Mouse (Mus musculus) midbrain, embryonic 13.5 days (tissue): ENCODE data around the gene Ltbr. TPM values are rescaled to one million over a fixed set of nuclear protein-coding genes. Genes with fewer than 3 reads are reported as not detected.
"Not testable (repeated sequence)": the region's sequence is repeated elsewhere in the genome, so short reads cannot be mapped to it uniquely, and the experiment has no call there.

Source experiments
- ATAC-seq: fragments of 200-750 bp; cut with Nextera tagmentation; 2 replicates; pipeline ENCODE4 v1.8.0; 2017; ENCODE audit warnings: mild to moderate bottlenecking, moderate TSS enrichment, moderate library complexity
- H3K27ac ChIP-seq: fragments of 300-500 bp; sonication (generic); 2 replicates; pipeline ENCODE4 v1.5.1; 2015; ENCODE audit warnings: inconsistent platforms, mild to moderate bottlenecking, moderate library complexity
- H3K27me3 ChIP-seq: fragments of 300-500 bp; sonication (generic); 2 replicates; pipeline ENCODE4 v1.6.1; 2015; ENCODE audit warnings: mild to moderate bottlenecking, inconsistent platforms
- H3K36me3 ChIP-seq: fragments of 300-500 bp; sonication (generic); 2 replicates; pipeline ENCODE4 v1.6.1; 2015; ENCODE audit warnings: mild to moderate bottlenecking, inconsistent platforms
- H3K4me1 ChIP-seq: fragments of 300-500 bp; sonication (generic); replicated peaks from 2 replicates; pipeline ENCODE4 v1.6.1; 2015; ENCODE audit warnings: inconsistent platforms
- H3K4me2 ChIP-seq: fragments of 300-500 bp; sonication (generic); replicated peaks from 2 replicates; pipeline ENCODE4 v1.6.1; 2015; ENCODE audit warnings: moderate library complexity, mild to moderate bottlenecking, inconsistent platforms
- H3K4me3 ChIP-seq: fragments of 300-500 bp; sonication (generic); replicated peaks from 2 replicates; pipeline ENCODE4 v1.5.1; 2015; ENCODE audit warnings: mild to moderate bottlenecking, inconsistent platforms
- H3K9ac ChIP-seq: fragments of 300-500 bp; sonication (generic); replicated peaks from 2 replicates; pipeline ENCODE4 v1.6.1; 2015; ENCODE audit warnings: mild to moderate bottlenecking, inconsistent platforms
- H3K9me3 ChIP-seq: fragments of 300-500 bp; sonication (generic); 2 replicates; pipeline ENCODE4 v1.6.1; 2016; ENCODE audit warnings: mild to moderate bottlenecking, inconsistent platforms
- WGBS: fragments of 180-500 bp; shearing (Covaris S2); methylation state at CpG from one replicate; pipeline ENCODE4 v1.1.7; 2015; 5-methylcytosine and 5-hydroxymethylcytosine counted together
- polyA plus RNA-seq: library from polyadenylated mRNA; unstranded; fragments of >200 nt; fragmentation: Nextera tagmentation; extraction: Ambion mirVana; gene quantifications from 2 replicates; pipeline ENCODE4 v1.2.1, GENCODE M21; 2015

The Ltbr gene
- polyA plus RNA-seq, 1 experiment from 2014 or later, result 13.3 TPM

- Histone ChIP-seq H3K9me3 (no peaks in the 10 kb centered on the region), H3K36me3 (no peaks in the 10 kb centered on the region), H3K4me3 (no peak overlapping the region), H3K27ac (no peak overlapping the region), H3K9ac (no peak overlapping the region), H3K4me2 (no peak overlapping the region), H3K27me3 (no peaks in the 10 kb centered on the region), H3K4me1 (no peaks in the 10 kb centered on the region)
- no peak for ATAC-seq
- 69% methylated on average over 8 of the region's 8 CpGs for WGBS
Observed at GRCm38 (mm10) chr6:125284250-125284649, 29.4 kb downstream of the Ltbr start.

- H3K4me2 ChIP-seq, H3K4me3 ChIP-seq, H3K9ac ChIP-seq, ATAC-seq, H3K9me3 ChIP-seq, H3K4me1 ChIP-seq, H3K36me3 ChIP-seq, H3K27me3 ChIP-seq, H3K27ac ChIP-seq: not testable (repeated sequence)
- 95% methylated on average over 13 of the region's 13 CpGs for WGBS
Observed at GRCm38 (mm10) chr6:125282721-125283120, 31.0 kb downstream of the Ltbr start.

- Histone ChIP-seq H3K36me3 (no peaks in the 10 kb centered on the region), H3K9ac (no peak overlapping the region), H3K9me3 (no peaks in the 10 kb centered on the region), H3K27ac (no peak overlapping the region), H3K4me2 (no peak overlapping the region), H3K4me1 (no peaks in the 10 kb centered on the region), H3K4me3 (no peak overlapping the region), H3K27me3 (no peaks in the 10 kb centered on the region)
- ATAC-seq, result no peak
- 67% methylated on average over 8 of the region's 8 CpGs for WGBS
Observed at GRCm38 (mm10) chr6:125279729-125280128, 34.0 kb downstream of the Ltbr start.

- WGBS, result 64% methylated on average over 15 of the region's 15 CpGs
- Histone ChIP-seq H3K4me3 (no peak overlapping the region), H3K9ac (no peak overlapping the region), H3K36me3 (no peaks in the 10 kb centered on the region), H3K27ac (no peak overlapping the region), H3K4me1 (peaks cover 4% of the 10 kb centered on the region), H3K4me2 (no peak overlapping the region), H3K27me3 (peaks cover 8% of the 10 kb centered on the region), H3K9me3 (no peaks in the 10 kb centered on the region)
- ATAC-seq, result no peak
Observed at GRCm38 (mm10) chr6:125274841-125275563, 38.7 kb downstream of the Ltbr start.

- no peak for ATAC-seq
- Histone ChIP-seq H3K27ac (no peak overlapping the region), H3K36me3 (no peaks in the 10 kb centered on the region), H3K4me1 (peaks cover 4% of the 10 kb centered on the region), H3K4me2 (no peak overlapping the region), H3K27me3 (peaks cover 8% of the 10 kb centered on the region), H3K4me3 (no peak overlapping the region), H3K9me3 (no peaks in the 10 kb centered on the region), H3K9ac (no peak overlapping the region)
- 78% methylated on average over 10 of the region's 10 CpGs for WGBS
Observed at GRCm38 (mm10) chr6:125272228-125272785, 41.4 kb downstream of the Ltbr start.

- no peak overlapping the region for H3K4me3 ChIP-seq
- peaks cover 4% of the 10 kb centered on the region for H3K4me1 ChIP-seq
- peaks cover 8% of the 10 kb centered on the region for H3K27me3 ChIP-seq
- H3K4me2 ChIP-seq, result peak overlapping the region; percentile 36
- WGBS, result 17% methylated on average over 17 of the region's 17 CpGs
- ATAC-seq, result peak; percentile 91
- no peaks in the 10 kb centered on the region for H3K36me3 ChIP-seq
- no peak overlapping the region for H3K27ac ChIP-seq
- no peak overlapping the region for H3K9ac ChIP-seq
- no peaks in the 10 kb centered on the region for H3K9me3 ChIP-seq
Observed at GRCm38 (mm10) chr6:125271455-125272227, 42.0 kb downstream of the Ltbr start.

GRCm38 (mm10) chr6:125268799-125269198 is 44.9 kb downstream of the Ltbr start:
- Histone ChIP-seq H3K4me1 (peaks cover 4% of the 10 kb centered on the region), H3K27me3 (peaks cover 8% of the 10 kb centered on the region), H3K4me3 (no peak overlapping the region), H3K9me3 (no peaks in the 10 kb centered on the region), H3K9ac (no peak overlapping the region), H3K36me3 (no peaks in the 10 kb centered on the region), H3K4me2 (no peak overlapping the region), H3K27ac (no peak overlapping the region)
- WGBS, result 49% methylated on average over 6 of the region's 6 CpGs
- ATAC-seq, result no peak

- 87% methylated on average over 3 of the region's 3 CpGs for WGBS
- Histone ChIP-seq H3K9ac (no peak overlapping the region), H3K4me1 (peaks cover 4% of the 10 kb centered on the region), H3K4me2 (no peak overlapping the region), H3K27me3 (peaks cover 8% of the 10 kb centered on the region), H3K9me3 (no peaks in the 10 kb centered on the region), H3K36me3 (no peaks in the 10 kb centered on the region), H3K27ac (no peak overlapping the region), H3K4me3 (no peak overlapping the region)
- no peak for ATAC-seq
Observed at GRCm38 (mm10) chr6:125267469-125267868, 46.2 kb downstream of the Ltbr start.

- H3K27ac ChIP-seq, H3K36me3 ChIP-seq, H3K4me2 ChIP-seq, ATAC-seq, H3K9ac ChIP-seq, H3K4me1 ChIP-seq, H3K9me3 ChIP-seq, H3K27me3 ChIP-seq, H3K4me3 ChIP-seq: not testable (repeated sequence)
- 66% methylated on average over 6 of the region's 6 CpGs for WGBS
Observed at GRCm38 (mm10) chr6:125266600-125266999, 47.1 kb downstream of the Ltbr start.

- no peak for ATAC-seq
- peaks cover 8% of the 10 kb centered on the region for H3K27me3 ChIP-seq
- no peak overlapping the region for H3K4me3 ChIP-seq
- H3K9ac ChIP-seq, result no peak overlapping the region
- no peaks in the 10 kb centered on the region for H3K36me3 ChIP-seq
- H3K4me2 ChIP-seq, result no peak overlapping the region
- H3K27ac ChIP-seq, result no peak overlapping the region
- WGBS, result 76% methylated on average over 13 of the region's 13 CpGs
- no peaks in the 10 kb centered on the region for H3K9me3 ChIP-seq
- no peaks in the 10 kb centered on the region for H3K4me1 ChIP-seq
Observed at GRCm38 (mm10) chr6:125266091-125266490, 47.6 kb downstream of the Ltbr start.

GRCm38 (mm10) chr6:125265239-125265638 is 48.4 kb downstream of the Ltbr start:
- WGBS, result 68% methylated on average over 10 of the region's 10 CpGs
- Histone ChIP-seq H3K27me3 (0 out of 2 replicates have a peak, but pooled peaks cover under 1% of the 10 kb centered on the region), H3K9ac (no peak overlapping the region), H3K36me3 (no peaks in the 10 kb centered on the region), H3K4me3 (no peak overlapping the region), H3K4me1 (no peaks in the 10 kb centered on the region), H3K27ac (no peak overlapping the region), H3K9me3 (no peaks in the 10 kb centered on the region), H3K4me2 (no peak overlapping the region)
- ATAC-seq, result no peak

- no peaks in the 10 kb centered on the region for H3K36me3 ChIP-seq
- ATAC-seq, result no peak
- H3K4me3 ChIP-seq, result no peak overlapping the region
- H3K27me3 ChIP-seq, result no peaks in the 10 kb centered on the region
- H3K4me2 ChIP-seq, result no peak overlapping the region
- WGBS, result 91% methylated on average over 9 of the region's 9 CpGs
- H3K4me1 ChIP-seq, result no peaks in the 10 kb centered on the region
- no peak overlapping the region for H3K9ac ChIP-seq
- H3K27ac ChIP-seq, result no peak overlapping the region
- no peaks in the 10 kb centered on the region for H3K9me3 ChIP-seq
Observed at GRCm38 (mm10) chr6:125264219-125264618, 49.5 kb downstream of the Ltbr start.
